Mouse (Mus musculus): Measurements from ENCODE around the gene Prkca.

DNA sequence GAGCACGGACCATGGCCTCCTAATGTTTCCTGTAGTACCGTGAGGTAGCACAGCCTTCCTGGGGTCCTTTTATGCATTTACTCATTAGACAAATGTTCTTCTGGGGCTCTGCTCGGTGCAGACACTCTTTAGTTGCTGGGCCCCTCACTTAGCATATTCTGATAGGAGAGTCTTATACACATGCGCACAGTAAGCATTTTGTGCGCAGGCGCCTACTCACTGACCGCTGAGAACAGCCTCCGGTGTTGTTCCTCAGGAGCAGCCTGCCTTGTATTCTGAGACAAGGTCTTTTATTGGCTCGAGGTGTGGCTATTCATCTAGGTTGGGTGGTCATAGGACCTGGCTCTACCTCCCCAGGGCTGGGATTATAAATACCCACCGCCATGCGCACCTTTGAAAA, 412.4 kb downstream of the Prkca start:
- TF ChIP-seq CTCF (IDR thresholded peaks at IDR 0.05; ENCODE audit: extremely low read depth, insufficient read depth, low read length) (no peak), POLR2A (IDR thresholded peaks at IDR 0.05; ENCODE audit: extremely low read depth, insufficient read depth, low read length) (no peak)
